Mouse (Mus musculus) MEL (cell line): ENCODE measurements at regions not wholly inside any gene's neighbourhood (a gene's known extent, or its start where the extent isn't known, plus 50 kb on each side); places are given as distances from the start of the nearest gene placed in this dataset.

Source experiments
- CHD2 ChIP-seq: IDR thresholded peaks from 2 replicates; pipeline ENCODE4 v1.6.1; 2011; ENCODE audit warnings: low read length, improper control_type of control experiment
- CTCF ChIP-seq, 3 experiments: IDR thresholded peaks in 2 of 3; conservative IDR thresholded peaks in 1 of 3; 2 replicates each; pipeline ENCODE4 v1.5.1; 2011 to 2012; ENCODE audit warnings: low read length in 3 of 3, low read depth in 2 of 3, mild to moderate bottlenecking in 2 of 3, improper control_type of control experiment in 1 of 3, inconsistent platforms in 1 of 3, mixed read lengths in 1 of 3, moderate library complexity in 1 of 3; ENCODE audit not compliant: control insufficient read depth in 1 of 3, insufficient read depth in 1 of 3, poor library complexity in 1 of 3, severe bottlenecking in 1 of 3
- HCFC1 ChIP-seq: IDR thresholded peaks from 2 replicates; pipeline ENCODE4 v1.6.1; 2012; ENCODE audit warnings: low read depth, mild to moderate bottlenecking, inconsistent platforms, low read length, improper control_type of control experiment, moderate library complexity
- KAT2A ChIP-seq: conservative IDR thresholded peaks from 2 replicates; pipeline ENCODE4 v1.6.1; 2012; ENCODE audit warnings: low read depth, low read length, improper control_type of control experiment, inconsistent platforms
- MAFK ChIP-seq: IDR thresholded peaks from 2 replicates; pipeline ENCODE4 v1.6.1; 2011; ENCODE audit warnings: low read depth, mild to moderate bottlenecking, low read length, improper control_type of control experiment, borderline replicate concordance
- MAX ChIP-seq: IDR thresholded peaks from 2 replicates; pipeline ENCODE4 v1.6.1; 2011; ENCODE audit warnings: low read length, improper control_type of control experiment
- MYB ChIP-seq: IDR thresholded peaks from 2 replicates; pipeline ENCODE4 v1.6.1; 2011; ENCODE audit warnings: mild to moderate bottlenecking, low read depth, low read length, improper control_type of control experiment
- MYC ChIP-seq: IDR thresholded peaks from 2 replicates; pipeline ENCODE4 v1.6.1; 2011; ENCODE audit warnings: low read depth, mild to moderate bottlenecking, low read length, improper control_type of control experiment, moderate library complexity
- POLR2A ChIP-seq, 2 experiments: IDR thresholded peaks; 2 replicates each; pipeline ENCODE4 v1.6.1; 2011 to 2012; ENCODE audit warnings: low read length in 2 of 2, mild to moderate bottlenecking in 2 of 2, control low read depth in 1 of 2, improper control_type of control experiment in 1 of 2, low read depth in 1 of 2, moderate library complexity in 1 of 2; ENCODE audit not compliant: control insufficient read depth in 1 of 2, insufficient read depth in 1 of 2, poor library complexity in 1 of 2
- TAL1 ChIP-seq: IDR thresholded peaks from 2 replicates; pipeline ENCODE4 v1.6.1; 2012; ENCODE audit warnings: mild to moderate bottlenecking, inconsistent platforms, low read length, moderate library complexity, mixed read lengths
- UBTF ChIP-seq: IDR thresholded peaks from 2 replicates; pipeline ENCODE4 v1.6.1; 2012; ENCODE audit warnings: low read depth, mild to moderate bottlenecking, inconsistent platforms, low read length, improper control_type of control experiment, moderate library complexity, borderline replicate concordance; ENCODE audit not compliant: insufficient read depth
- USF1 ChIP-seq: IDR thresholded peaks from 2 replicates; pipeline ENCODE4 v1.6.1; 2014; ENCODE audit warnings: low read depth, mild to moderate bottlenecking, inconsistent platforms, low read length, improper control_type of control experiment, moderate library complexity
- USF2 ChIP-seq, 2 experiments: IDR thresholded peaks; 2 replicates each; pipeline ENCODE4 v1.6.1; 2011 to 2012; ENCODE audit warnings: improper control_type of control experiment in 2 of 2, low read length in 2 of 2, borderline replicate concordance in 1 of 2, inconsistent platforms in 1 of 2, low read depth in 1 of 2, mild to moderate bottlenecking in 1 of 2; ENCODE audit not compliant: insufficient read depth in 1 of 2
- ZC3H11A ChIP-seq: IDR thresholded peaks from 2 replicates; pipeline ENCODE4 v1.6.1; 2012; ENCODE audit warnings: low read depth, mild to moderate bottlenecking, inconsistent platforms, low read length, improper control_type of control experiment

GRCm38 (mm10) chr14:48367006-48367405, 78.9 kb upstream of the Tmem260 start:
- TF ChIP-seq MAFK (no peak), ZC3H11A (no peak; the same call in none of the 2 replicates), KAT2A (no peak), CTCF (IDR thresholded peaks at IDR 0.05 in 2 of 3, conservative IDR thresholded peaks at IDR 0.05 in 1 of 3; ENCODE audit: control insufficient read depth in 1 of 3, insufficient read depth in 1 of 3, low read depth in 2 of 3, low read length in 3 of 3, poor library complexity in 1 of 3, severe bottlenecking in 1 of 3) (peak; percentile 66 to 83 (median 75)), POLR2A (IDR thresholded peaks at IDR 0.05; ENCODE audit: control insufficient read depth in 1 of 2, insufficient read depth in 1 of 2, low read depth in 1 of 2, low read length in 2 of 2, poor library complexity in 1 of 2) (no peak), HCFC1 (no peak), MYC (no peak), USF2 (IDR thresholded peaks at IDR 0.05; ENCODE audit: borderline replicate concordance in 1 of 2, insufficient read depth in 1 of 2, low read depth in 1 of 2, low read length in 2 of 2) (no peak), UBTF (no peak), TAL1 (no peak), USF1 (no peak), MAX (no peak), CHD2 (no peak), MYB (no peak)
